Mouse (Mus musculus): Measurements from ENCODE around the gene Patj. TPM values are rescaled to one million over a fixed set of nuclear protein-coding genes. Genes with fewer than 3 reads are reported as not detected.

The Patj gene
- polyA plus RNA-seq, 1 experiment from 2014 or later = 28.4 TPM

GRCm38 (mm10) chr4:98758872-98759518 lies 363.4 kb downstream of the Patj start:
- no peak for TF ChIP-seq CTCF (IDR thresholded peaks at IDR 0.05; ENCODE audit: low read depth)
- Histone ChIP-seq H3K27me3 (ENCODE audit: insufficient read depth, low read length) (no peaks in the 10 kb centered on the region), H3K9me3 (ENCODE audit: low read depth, low read length) (no peaks in the 10 kb centered on the region), H3K27ac (ENCODE audit: low read depth) (peak overlapping the region; percentile 86), H3K4me2 (no peak overlapping the region), H3K4me3 (ENCODE audit: low read depth, low read length) (no peak overlapping the region), H3K4me1 (ENCODE audit: insufficient read depth) (peaks cover 8% of the 10 kb centered on the region; the same call in 1 of the 2 replicates), H3K36me3 (ENCODE audit: insufficient read depth) (peaks cover 24% of the 10 kb centered on the region), H3K9ac (no peak overlapping the region)
- ATAC-seq (ENCODE audit: insufficient read depth) (peak; percentile 11), DNase-seq (peak; percentile 39)
- 37% methylated on average over 3 of the region's 3 CpGs for WGBS

- ATAC-seq (ENCODE audit: insufficient read depth) = no peak
- no peak for DNase-seq
- Histone ChIP-seq H3K36me3 (ENCODE audit: insufficient read depth) (peaks cover 34% of the 10 kb centered on the region), H3K27me3 (ENCODE audit: insufficient read depth, low read length) (no peaks in the 10 kb centered on the region), H3K4me1 (ENCODE audit: insufficient read depth) (no peaks in the 10 kb centered on the region), H3K4me2 (no peak overlapping the region), H3K4me3 (ENCODE audit: low read depth, low read length) (no peak overlapping the region), H3K9ac (no peak overlapping the region), H3K9me3 (ENCODE audit: low read depth, low read length) (no peaks in the 10 kb centered on the region), H3K27ac (ENCODE audit: low read depth) (no peak overlapping the region)
- no peak for TF ChIP-seq CTCF (IDR thresholded peaks at IDR 0.05; ENCODE audit: low read depth)
- 65% methylated on average over 14 of the region's 14 CpGs for WGBS
These were observed 371.8 kb downstream of the Patj start for GRCm38 (mm10) chr4:98767134-98768133.

Small RNAs within 50 kb of the gene (microRNA-seq; reads per million reads assigned to microRNA genes)
- gene Gm22625 (ENCODE audit: borderline number of aligned reads) (not detected), gene Gm26154 (ENCODE audit: borderline number of aligned reads) (not detected)

Other genes starting within 250 kb of the Patj start
- gene Tm2d1, start 12.5 kb upstream of the Patj start, polyA plus RNA-seq (2014; fragmentation: Nextera tagmentation; extraction: Ambion mirVana) = 78.6 and 86.0 TPM in 2 replicates

Data from lung, embryonic 14.5 days (tissue).